Mouse (Mus musculus) embryonic fibroblast, embryonic 13.5 days (primary cell): ENCODE results near the gene Zfp384.

Source experiments
- CTCF ChIP-seq: IDR thresholded peaks from 2 replicates; pipeline ENCODE4 v1.5.1; 2011; ENCODE audit warnings: mild to moderate bottlenecking, control low read depth, low read length, moderate library complexity, borderline replicate concordance; ENCODE audit not compliant: insufficient read depth
- POLR2A ChIP-seq: IDR thresholded peaks from 2 replicates; pipeline ENCODE4 v1.6.1; 2011; ENCODE audit warnings: low read depth, mild to moderate bottlenecking, control low read depth, low read length, moderate library complexity

DNA sequence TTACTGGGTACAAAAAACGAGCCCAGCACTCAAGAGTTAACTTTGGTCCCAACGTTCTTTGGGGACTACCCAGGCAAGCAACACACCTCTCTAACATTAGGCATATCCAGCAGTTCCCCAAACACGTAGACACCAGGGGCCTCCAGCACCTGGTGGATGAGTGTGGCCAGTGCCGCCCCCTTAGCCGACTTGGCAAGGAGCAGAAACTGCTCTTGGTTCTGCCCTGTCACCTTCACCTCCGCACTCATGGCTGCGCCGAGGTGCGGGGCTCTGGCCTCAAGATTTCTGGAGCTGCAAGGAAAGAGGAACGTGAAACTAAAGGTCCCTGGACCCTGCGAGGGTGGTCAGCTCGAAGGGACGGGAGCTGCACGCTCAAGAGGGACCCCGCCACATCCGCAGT is 44.3 kb upstream of the Zfp384 start:
- TF ChIP-seq POLR2A = no peak
- no peak for TF ChIP-seq CTCF
